Mouse (Mus musculus) lung, postnatal 0 days (tissue): ENCODE data around the gene Mov10. TPM values are rescaled to one million over a fixed set of nuclear protein-coding genes. Genes with fewer than 3 reads are reported as not detected.
"Not testable (repeated sequence)": the region's sequence is repeated elsewhere in the genome, so short reads cannot be mapped to it uniquely, and the experiment has no call there.

Experiments
- ATAC-seq: fragments of 200-750 bp; cut with Nextera tagmentation; 2 replicates; pipeline ENCODE4 v1.8.0; 2017; ENCODE audit warnings: moderate library complexity
- DNase-seq: peaks from one replicate; pipeline ENCODE4 v3.0.0-alpha.2; 2016; ENCODE audit warnings: low spot score
- H3K27ac ChIP-seq: fragments of 300-500 bp; sonication (generic); 2 replicates; pipeline ENCODE4 v1.5.1; 2014; ENCODE audit warnings: antibody characterized with exemption, mild to moderate bottlenecking, low read length, mixed read lengths
- H3K27me3 ChIP-seq: fragments of 300-500 bp; sonication (generic); replicated peaks from 2 replicates; pipeline ENCODE4 v1.6.1; 2014; ENCODE audit warnings: low read length, mixed read lengths; ENCODE audit not compliant: insufficient read depth
- H3K36me3 ChIP-seq: fragments of 300-500 bp; sonication (generic); 2 replicates; pipeline ENCODE4 v1.6.1; 2014; ENCODE audit warnings: low read length, mixed read lengths; ENCODE audit not compliant: insufficient read depth
- H3K4me1 ChIP-seq: fragments of 300-500 bp; sonication (generic); 2 replicates; pipeline ENCODE4 v1.6.1; 2014; ENCODE audit warnings: antibody characterized with exemption, low read depth, low read length, mixed read lengths; ENCODE audit not compliant: insufficient read depth
- H3K4me2 ChIP-seq: fragments of 300-500 bp; sonication (generic); replicated peaks from 2 replicates; pipeline ENCODE4 v1.6.1; 2014; ENCODE audit warnings: low read depth, mild to moderate bottlenecking, low read length, moderate library complexity, mixed read lengths
- H3K4me3 ChIP-seq: fragments of 300-500 bp; sonication (generic); 2 replicates; pipeline ENCODE4 v1.5.1; 2014; ENCODE audit warnings: low read depth, low read length
- H3K9ac ChIP-seq: fragments of 300-500 bp; sonication (generic); replicated peaks from 2 replicates; pipeline ENCODE4 v1.6.1; 2014; ENCODE audit warnings: low read depth, mild to moderate bottlenecking
- H3K9me3 ChIP-seq: fragments of 300-500 bp; sonication (generic); 2 replicates; pipeline ENCODE4 v1.6.1; 2016; ENCODE audit warnings: low read length, mixed read lengths
- CTCF ChIP-seq: IDR thresholded peaks from 2 replicates; pipeline ENCODE4 v1.5.1; 2016; ENCODE audit warnings: antibody characterized with exemption, mild to moderate bottlenecking
- EP300 ChIP-seq: IDR thresholded peaks from 2 replicates; pipeline ENCODE4 v1.6.1; 2016; ENCODE audit warnings: antibody characterized with exemption, mild to moderate bottlenecking, control low read depth
- WGBS: fragments of 180-500 bp; shearing (Covaris S2); extraction: QIAGEN DNeasy Blood & Tissue Kit; methylation state at CpG from one replicate; pipeline ENCODE4 v1.1.7; 2014; 5-methylcytosine and 5-hydroxymethylcytosine counted together
- polyA plus RNA-seq: library from polyadenylated mRNA; unstranded; fragments of >200 nt; fragmentation: Nextera tagmentation; extraction: Ambion mirVana; gene quantifications from 2 replicates; pipeline ENCODE4 v1.2.1, GENCODE M21; 2015

Mov10 gene
- polyA plus RNA-seq, 1 experiment from 2014 or later: 22.2 TPM

DNA sequence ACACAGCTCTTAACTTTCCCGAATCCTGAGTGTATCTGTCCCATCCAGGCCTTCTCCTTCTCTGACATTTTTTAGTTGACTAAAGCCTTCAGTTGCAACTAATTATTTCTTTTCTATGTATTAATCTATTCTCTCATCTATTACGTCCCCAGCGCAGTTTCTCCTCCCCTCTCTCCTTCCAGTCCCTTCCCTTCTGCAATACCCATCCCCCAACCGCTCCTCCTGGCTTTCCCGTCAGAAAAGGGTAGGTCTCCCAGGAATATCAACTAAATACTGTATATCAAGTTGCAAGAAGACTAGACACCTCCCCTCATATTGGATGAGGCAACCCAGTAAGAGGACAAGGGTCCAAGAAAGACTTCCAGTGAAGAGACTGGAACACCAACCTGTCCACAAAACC is 59.5 kb downstream of the Mov10 start:
- Histone ChIP-seq H3K36me3 (no peaks in the 10 kb centered on the region), H3K4me2 (peak overlapping the region; percentile 57), H3K9me3 (no peaks in the 10 kb centered on the region), H3K4me3 (peak overlapping the region; percentile 34; the same call in 1 of the 2 replicates), H3K4me1 (no peaks in the 10 kb centered on the region), H3K9ac (no peak overlapping the region; the same call in 1 of the 2 replicates), H3K27ac (no peak overlapping the region), H3K27me3 (0 out of 2 replicates have a peak, but pooled peaks cover 4% of the 10 kb centered on the region)
- ATAC-seq (no peak), DNase-seq (no peak)
- TF ChIP-seq CTCF: no peak
- TF ChIP-seq EP300: no peak
- 3% methylated on average over 5 of the region's 5 CpGs for WGBS

GRCm38 (mm10) chr3:104758406-104758805 is 60.0 kb downstream of the Mov10 start:
- H3K4me2 ChIP-seq: peak overlapping the region; percentile 57
- no peak overlapping the region for H3K27ac ChIP-seq
- DNase-seq (peak; percentile 80), ATAC-seq (peak; percentile 66)
- H3K4me3 ChIP-seq: peak overlapping the region; percentile 34; the same call in 1 of the 2 replicates
- 0 out of 2 replicates have a peak, but pooled peaks cover 4% of the 10 kb centered on the region for H3K27me3 ChIP-seq
- TF ChIP-seq EP300: no peak
- peak; percentile 87 for TF ChIP-seq CTCF
- peak overlapping the region; percentile 12; the same call in 1 of the 2 replicates for H3K9ac ChIP-seq
- 3% methylated on average over 27 of the region's 27 CpGs for WGBS
- no peaks in the 10 kb centered on the region for H3K36me3 ChIP-seq
- H3K9me3 ChIP-seq: no peaks in the 10 kb centered on the region
- H3K4me1 ChIP-seq: no peaks in the 10 kb centered on the region

- not testable (repeated sequence) for H3K9me3 ChIP-seq, H3K9ac ChIP-seq, ATAC-seq, H3K4me3 ChIP-seq, H3K36me3 ChIP-seq, H3K27me3 ChIP-seq, H3K4me1 ChIP-seq, H3K27ac ChIP-seq
- DNase-seq: peak; percentile 33
- TF ChIP-seq CTCF: peak; percentile 58
- WGBS: 22% methylated on average over 18 of the region's 25 CpGs
- 0 out of 2 replicates have a peak overlapping the region, but pooled peaks have one; percentile 14 for H3K4me2 ChIP-seq
These were observed 65.5 kb downstream of the Mov10 start for GRCm38 (mm10) chr3:104752845-104753244.

Other genes starting within 250 kb of the Mov10 start
- gene Slc16a1, start 179.9 kb downstream of the Mov10 start, polyA plus RNA-seq: 17.2 and 17.5 TPM in 2 replicates
- gene Ppm1j, start 37.5 kb downstream of the Mov10 start, polyA plus RNA-seq: 3.7 and 4.4 TPM in 2 replicates
- 0.02 TPM in 2 replicates for gene Fam19a3, start 36.7 kb downstream of the Mov10 start, polyA plus RNA-seq
- 242 and 258 TPM in 2 replicates for gene Rhoc, start 30.2 kb downstream of the Mov10 start, polyA plus RNA-seq
- gene St7l, start 45.4 kb upstream of the Mov10 start, polyA plus RNA-seq: 28.4 and 32.9 TPM in 2 replicates
- 110 and 119 TPM in 2 replicates for gene Capza1, start 45.9 kb upstream of the Mov10 start, polyA plus RNA-seq
- gene Wnt2b, start 143.4 kb upstream of the Mov10 start, polyA plus RNA-seq: 0.44 and 0.88 TPM in 2 replicates
- 70.4 and 82.1 TPM in 2 replicates for gene Cttnbp2nl, start 234.6 kb upstream of the Mov10 start, polyA plus RNA-seq
- not detected in 2 replicates for gene 4930564D02Rik, start 248.3 kb upstream of the Mov10 start, polyA plus RNA-seq